Mouse (Mus musculus) thymus, postnatal 4 days (tissue): ENCODE measurements at regions not wholly inside any gene's neighbourhood (a gene's known extent, or its start where the extent isn't known, plus 50 kb on each side); places are given as distances from the start of the nearest gene placed in this dataset.

Experiments
- DNase-seq: peaks from one replicate; pipeline ENCODE4 v3.0.0; 2021

- no peak for DNase-seq
Measured at GRCm38 (mm10) chr1:61050346-61050745, 72.6 kb downstream of the Icos start.

GRCm38 (mm10) chr1:61053676-61054075 is 75.9 kb downstream of the Icos start:
- DNase-seq = no peak

- DNase-seq = no peak
Measured at GRCm38 (mm10) chr1:61054391-61054790, 76.7 kb downstream of the Icos start.

DNA sequence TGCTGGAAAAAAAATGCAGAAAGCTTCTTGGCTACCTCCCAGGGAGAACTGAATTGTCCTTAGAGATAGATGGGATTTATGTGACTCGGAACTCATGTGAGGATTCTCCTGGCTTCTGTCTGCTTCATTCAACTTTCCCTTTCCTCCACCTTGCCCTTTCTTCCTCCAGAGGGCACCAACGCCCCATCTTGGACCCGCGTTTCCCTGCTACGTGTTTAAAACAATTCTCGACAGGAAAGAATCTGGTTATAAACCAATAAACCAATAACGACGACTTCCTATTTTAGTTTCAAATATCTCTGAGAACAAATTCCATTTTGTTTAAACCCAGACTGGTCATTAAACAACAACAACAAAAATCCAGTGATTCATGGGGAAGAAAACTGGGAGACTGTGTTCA is 77.4 kb downstream of the Icos start:
- peak; percentile 79 for DNase-seq

GRCm38 (mm10) chr1:61059910-61060536 is 82.3 kb downstream of the Icos start:
- no peak for DNase-seq

- no peak for DNase-seq
Measured at GRCm38 (mm10) chr1:61061892-61062460, 84.2 kb downstream of the Icos start.

- DNase-seq = no peak
Measured at GRCm38 (mm10) chr1:61068112-61068511, 90.4 kb downstream of the Icos start.

- no peak for DNase-seq
Measured at GRCm38 (mm10) chr1:61074127-61074526, 96.4 kb downstream of the Icos start.

GRCm38 (mm10) chr1:61075335-61075734 is 97.6 kb downstream of the Icos start:
- no peak for DNase-seq

- DNase-seq = peak; percentile 24
Measured at GRCm38 (mm10) chr1:61084732-61085131, 107.0 kb downstream of the Icos start.

DNA sequence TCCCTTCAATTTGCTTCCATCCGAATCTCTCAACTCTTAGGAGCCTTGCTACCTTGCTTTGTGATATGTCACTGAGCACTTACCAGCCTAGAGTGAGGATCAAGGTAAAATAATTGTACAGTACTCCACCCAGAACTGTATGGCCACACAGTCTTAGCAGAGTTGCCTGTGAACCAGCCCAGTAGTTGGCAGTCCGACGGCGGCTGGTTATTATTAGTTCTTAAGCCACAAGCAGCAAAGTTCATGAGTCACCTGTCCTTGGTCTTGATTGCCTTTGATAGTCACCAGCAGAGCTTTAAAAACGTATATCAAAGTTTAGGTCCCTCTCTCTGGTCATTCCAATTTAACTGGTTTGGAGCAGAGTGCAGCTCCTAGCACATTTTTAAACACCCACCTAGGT is 109.1 kb downstream of the Icos start:
- no peak for DNase-seq

GRCm38 (mm10) chr1:61090801-61091200 is 113.1 kb downstream of the Icos start:
- no peak for DNase-seq

- no peak for DNase-seq
Measured at GRCm38 (mm10) chr1:61095481-61096165, 117.9 kb downstream of the Icos start.

DNA sequence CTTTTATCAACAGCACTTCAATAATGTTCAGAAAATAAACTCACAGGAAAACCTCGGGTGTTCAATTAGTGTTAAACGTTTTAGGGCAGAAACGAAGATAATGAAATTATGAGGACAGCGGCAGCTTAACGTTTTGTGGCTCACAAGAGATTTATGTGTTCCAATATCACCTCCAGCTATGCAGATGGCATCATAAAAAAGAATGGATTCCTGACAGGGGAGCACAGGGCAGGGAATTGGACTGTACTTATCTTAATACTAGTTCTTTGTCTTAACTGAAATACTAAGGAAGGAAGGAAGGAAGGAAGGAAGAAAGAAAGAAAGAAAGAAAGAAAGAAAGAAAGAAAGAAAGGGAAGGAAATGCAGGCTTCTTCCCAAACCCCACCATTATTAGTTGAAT is 121.6 kb downstream of the Icos start:
- no peak for DNase-seq

GRCm38 (mm10) chr1:61101679-61102078 is 124.0 kb downstream of the Icos start:
- DNase-seq = peak; percentile 73

DNA sequence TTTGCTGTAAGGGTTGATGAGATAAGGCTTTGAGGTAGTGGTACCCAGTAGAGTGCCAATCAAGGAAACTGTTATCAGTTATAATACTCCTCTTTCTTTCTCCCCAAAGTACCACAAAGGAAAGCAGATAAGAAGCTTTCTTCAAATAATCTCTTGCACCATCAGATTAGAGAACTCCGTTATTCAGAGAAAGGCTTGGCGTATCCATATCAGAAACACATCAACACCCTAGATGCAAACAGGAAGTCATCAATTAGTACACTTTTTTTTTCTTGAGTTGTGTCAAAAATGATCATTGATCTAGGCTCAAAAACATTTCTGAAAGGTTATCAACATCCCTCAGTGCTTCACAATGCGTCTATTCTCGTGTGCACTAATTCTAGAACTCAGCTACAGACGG is 124.6 kb downstream of the Icos start:
- DNase-seq = no peak

GRCm38 (mm10) chr1:61103581-61103980 is 125.9 kb downstream of the Icos start:
- DNase-seq = no peak

- no peak for DNase-seq
Measured at GRCm38 (mm10) chr1:61111731-61112309, 134.1 kb downstream of the Icos start.

GRCm38 (mm10) chr1:61117535-61117934 is 139.8 kb downstream of the Icos start:
- no peak for DNase-seq

DNA sequence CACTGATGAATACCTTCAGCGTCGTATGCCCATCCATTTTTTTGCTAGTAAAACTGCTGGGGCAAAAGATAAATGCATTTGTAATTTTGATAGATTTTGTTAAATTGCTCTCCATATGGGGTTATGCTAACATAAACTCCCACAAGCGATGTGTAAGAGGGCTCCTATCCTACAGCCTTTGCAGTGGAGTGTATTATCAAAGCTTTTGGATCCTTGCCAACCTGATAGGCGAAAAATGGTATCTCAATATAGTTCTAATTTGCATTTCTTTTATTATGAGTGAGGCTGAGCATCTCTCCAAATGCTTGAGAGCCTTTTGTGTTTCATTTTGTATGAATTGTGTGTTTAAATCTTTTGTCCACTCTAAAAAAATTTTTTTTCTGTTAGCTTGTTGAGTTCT is 140.3 kb downstream of the Icos start:
- no peak for DNase-seq

DNA sequence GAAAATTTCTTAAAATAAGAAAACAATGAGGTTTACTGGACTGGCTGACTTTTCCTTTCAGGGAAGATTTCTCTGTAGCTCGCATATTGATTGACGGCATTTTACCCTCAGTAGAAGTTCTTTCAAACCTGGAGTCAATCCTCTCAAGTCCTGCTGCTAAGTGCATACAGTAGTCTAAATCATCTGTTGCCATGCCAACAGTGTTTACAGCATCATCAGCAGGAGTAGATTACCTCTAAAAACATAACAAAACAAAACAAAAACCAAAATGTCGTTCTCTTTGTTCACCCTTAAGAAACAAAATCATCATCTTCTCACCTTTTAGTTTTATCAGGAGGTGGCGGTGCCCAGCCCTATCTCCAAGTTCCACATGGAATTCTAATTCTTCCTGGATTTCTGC is 143.8 kb downstream of the Icos start:
- DNase-seq = no peak

- DNase-seq = peak; percentile 14
Measured at GRCm38 (mm10) chr1:61125127-61125526, 147.4 kb downstream of the Icos start.

DNA sequence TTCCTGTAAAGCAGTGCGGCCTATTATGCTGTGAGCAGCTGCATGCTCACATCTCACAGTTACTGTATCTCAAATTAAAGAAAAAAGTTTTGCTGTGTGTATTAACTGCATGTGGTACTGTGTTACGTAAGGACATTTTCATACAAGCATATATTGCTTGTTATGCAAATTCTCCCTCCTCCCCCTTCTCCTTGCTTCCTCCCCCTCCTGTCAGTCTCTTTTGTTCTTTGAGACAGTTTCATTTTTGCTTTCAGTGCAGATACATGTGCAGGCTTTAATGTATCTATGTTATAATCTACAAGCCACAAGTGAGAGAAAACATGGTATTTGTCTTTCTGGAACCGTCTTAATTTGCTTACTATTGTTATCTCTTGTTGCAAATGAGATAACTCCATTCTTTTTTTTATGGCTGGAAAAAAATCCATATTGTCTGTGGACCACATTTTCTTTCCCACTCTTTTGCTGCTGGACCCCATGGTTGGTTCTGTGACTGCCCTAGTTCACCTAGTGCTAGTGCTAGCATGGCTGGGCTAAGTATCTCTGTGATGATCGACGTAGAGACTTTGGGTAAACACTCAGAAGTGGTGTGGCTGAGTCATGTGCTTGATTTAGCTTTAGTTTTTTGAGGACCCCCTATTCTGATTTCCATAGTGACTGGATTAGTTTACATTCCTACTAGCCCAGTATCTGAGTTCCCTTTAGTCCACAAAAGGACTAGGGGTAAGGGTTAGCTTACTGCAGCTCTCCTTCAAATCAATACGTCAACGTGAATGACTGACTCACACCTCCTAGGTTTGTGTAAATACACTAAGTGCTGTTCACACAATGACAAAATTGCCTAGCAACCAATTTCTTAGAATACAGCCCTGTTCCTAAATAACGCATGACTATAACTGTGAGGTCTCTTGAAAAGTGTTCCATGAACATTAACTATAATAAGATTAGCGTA is 158.1 kb downstream of the Icos start:
- no peak for DNase-seq
